Mouse (Mus musculus) urinary bladder, postnatal 10 days (tissue): ENCODE measurements around the gene Cldn7.
A peak's percentile ranks its signal among the peaks of the same experiment; 100 is the strongest.

Source experiments
- DNase-seq: peaks from one replicate; pipeline ENCODE4 v3.0.0; 2022; ENCODE audit warnings: low spot score

Gene Cldn7

GRCm38 (mm10) chr11:69991711-69992110, 27.1 kb downstream of the Cldn7 start:
- no peak for DNase-seq

- DNase-seq: no peak
Measured at GRCm38 (mm10) chr11:69992396-69992795, 27.8 kb downstream of the Cldn7 start.

- DNase-seq: no peak
Measured at GRCm38 (mm10) chr11:69992932-69993331, 28.4 kb downstream of the Cldn7 start.

DNA sequence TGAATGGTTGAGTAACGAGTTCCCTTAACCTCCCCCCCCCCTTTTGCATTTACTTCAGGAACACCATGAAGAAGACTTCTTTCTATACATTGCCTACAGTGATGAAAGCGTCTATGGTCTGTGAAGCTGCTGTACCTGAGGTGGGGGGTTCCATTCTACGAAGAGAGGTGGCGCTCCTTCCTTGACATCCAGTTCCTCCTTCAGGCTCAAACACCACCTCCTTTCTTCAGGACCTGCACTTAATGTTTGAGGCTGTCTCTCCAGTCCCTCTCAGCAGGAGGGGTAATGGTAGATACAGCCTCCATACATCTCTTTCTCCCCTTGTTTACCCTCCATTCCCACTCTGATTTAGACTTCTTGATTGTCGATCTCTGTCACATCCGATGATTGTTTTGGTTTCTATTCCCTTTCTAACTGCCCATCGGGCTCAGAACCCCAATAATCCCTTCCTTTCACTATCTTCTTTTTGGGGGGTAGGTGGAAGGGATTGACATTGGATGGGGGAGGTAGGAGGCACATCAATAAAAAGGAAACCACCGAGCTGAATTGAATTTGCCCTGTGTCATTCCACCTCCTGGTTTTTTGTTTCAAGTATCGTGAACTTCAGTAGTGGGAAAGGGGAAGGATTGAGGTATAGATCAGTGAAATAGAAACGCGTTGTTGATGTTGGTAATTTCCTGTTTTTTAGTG, 30.0 kb downstream of the Cldn7 start:
- no peak for DNase-seq

- DNase-seq: peak; percentile 93
Measured at GRCm38 (mm10) chr11:69995391-69995960, 30.9 kb downstream of the Cldn7 start, which contains the start of gene Phf23. Phf23 (plus strand) TSS chr11:69995777.

- no peak for DNase-seq
Measured at GRCm38 (mm10) chr11:69996161-69997061, 31.8 kb downstream of the Cldn7 start.

GRCm38 (mm10) chr11:69997070-69997509, 32.5 kb downstream of the Cldn7 start:
- DNase-seq: peak; percentile 74

- DNase-seq: no peak
Measured at GRCm38 (mm10) chr11:69998567-69999491, 34.2 kb downstream of the Cldn7 start.

DNA sequence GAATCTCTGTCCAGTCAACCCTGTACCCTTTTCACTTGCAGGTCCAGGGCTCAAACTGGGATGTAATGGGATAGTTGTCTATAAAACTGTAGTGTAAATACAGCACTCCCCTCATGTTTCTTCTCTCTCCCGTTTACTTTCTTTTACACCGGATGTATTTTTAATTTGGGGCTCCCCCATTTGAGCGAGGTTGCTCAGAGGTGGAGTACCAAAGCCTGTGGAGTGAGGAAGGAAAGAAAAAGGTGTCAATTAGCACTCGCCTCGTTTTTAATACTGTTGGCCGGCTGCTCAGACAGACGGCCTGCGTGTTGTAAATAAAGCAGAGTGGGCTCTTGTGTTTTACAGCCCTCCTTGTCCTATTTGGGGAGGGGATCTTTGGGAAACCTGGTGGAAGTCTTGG, 35.1 kb downstream of the Cldn7 start:
- no peak for DNase-seq

DNA sequence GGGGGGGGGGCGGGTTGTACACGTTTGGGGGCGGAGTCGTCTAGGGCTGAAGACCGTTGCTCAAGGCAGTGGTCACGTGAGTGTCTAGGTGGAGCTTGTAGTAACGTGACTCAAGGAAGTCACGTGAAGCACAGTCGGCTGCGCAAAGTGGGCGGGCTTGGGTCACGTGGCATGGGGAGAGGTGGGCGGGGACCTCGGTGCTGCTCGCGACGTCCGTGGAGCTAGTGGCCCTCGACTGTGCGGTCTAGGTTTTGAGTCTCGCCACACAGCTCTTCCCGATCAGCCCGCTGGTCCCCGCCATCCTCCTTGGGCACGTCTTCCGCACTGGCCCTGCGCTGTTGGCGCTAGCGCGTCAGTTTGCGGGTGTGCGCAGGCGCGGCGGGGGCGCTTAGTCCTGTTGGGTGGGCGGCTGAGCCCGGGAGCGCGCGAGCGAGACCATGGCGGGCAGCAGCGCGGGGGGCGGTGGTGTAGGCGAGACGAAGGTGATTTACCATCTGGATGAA, 35.9 kb downstream of the Cldn7 start, which contains the start of gene Dvl2:
Dvl2 (plus strand) TSS at position 200 of the 503 bp plus-strand sequence.
- DNase-seq: peak; percentile 69

DNA sequence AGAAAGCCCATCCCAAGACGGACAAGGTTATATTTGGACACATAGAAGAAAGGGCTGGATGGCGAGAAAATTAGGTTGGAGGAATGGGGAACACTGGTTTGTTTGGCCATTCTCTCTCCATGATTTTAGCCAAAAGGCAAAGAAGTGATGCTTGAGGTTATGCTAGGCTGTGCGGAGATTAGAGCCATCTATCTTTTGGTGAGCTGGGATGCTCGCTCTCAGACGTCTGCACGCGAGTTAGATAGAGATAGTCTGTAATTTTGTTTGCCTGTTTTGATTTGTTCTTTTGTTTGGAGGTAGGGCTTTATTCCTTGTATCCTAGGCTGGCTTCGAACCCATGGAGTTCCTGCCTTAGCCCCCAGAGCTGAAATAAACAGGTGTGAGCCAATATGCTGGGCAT, 36.6 kb downstream of the Cldn7 start:
- no peak for DNase-seq

GRCm38 (mm10) chr11:70001865-70002264, 37.3 kb downstream of the Cldn7 start:
- DNase-seq: no peak

- no peak for DNase-seq
Measured at GRCm38 (mm10) chr11:70002471-70002870, 37.9 kb downstream of the Cldn7 start.

DNA sequence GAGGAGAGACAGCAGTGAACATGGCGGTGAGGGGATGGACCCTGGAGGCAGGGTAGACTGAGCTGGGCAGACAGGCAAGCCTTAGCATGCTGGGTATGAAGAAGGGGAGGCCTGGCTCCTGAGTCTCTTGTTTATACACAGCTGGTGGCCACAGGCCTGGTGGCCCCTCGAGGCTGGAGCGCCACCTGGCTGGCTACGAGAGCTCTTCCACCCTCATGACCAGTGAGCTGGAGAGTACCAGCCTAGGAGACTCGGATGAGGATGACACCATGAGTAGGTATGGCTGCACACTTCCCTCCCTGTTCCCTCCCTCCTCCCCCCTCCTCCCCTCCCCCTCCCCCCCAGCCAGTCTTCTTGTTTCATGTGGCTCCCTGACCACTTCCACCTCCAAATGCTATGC, 40.9 kb downstream of the Cldn7 start:
- DNase-seq: no peak

DNA sequence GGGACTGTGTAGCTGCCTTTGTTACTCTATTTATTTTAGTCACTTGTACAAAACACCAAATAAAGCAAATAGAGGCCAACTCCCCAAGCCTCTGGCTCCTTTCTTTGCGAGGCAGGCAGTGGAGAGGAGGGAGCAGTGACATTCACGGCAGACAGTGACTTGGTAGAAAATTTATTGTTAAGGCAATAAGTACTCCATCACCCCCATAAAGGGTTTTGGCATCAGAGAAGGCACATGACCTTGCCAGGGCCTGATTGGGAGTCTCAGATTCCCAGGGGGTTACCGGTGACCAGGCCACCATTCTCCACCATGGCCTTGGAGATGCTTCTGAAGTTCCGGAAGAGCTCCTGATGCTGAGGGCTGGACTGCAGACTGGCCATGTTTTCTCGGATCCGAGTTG, 45.5 kb downstream of the Cldn7 start:
- DNase-seq: no peak

DNA sequence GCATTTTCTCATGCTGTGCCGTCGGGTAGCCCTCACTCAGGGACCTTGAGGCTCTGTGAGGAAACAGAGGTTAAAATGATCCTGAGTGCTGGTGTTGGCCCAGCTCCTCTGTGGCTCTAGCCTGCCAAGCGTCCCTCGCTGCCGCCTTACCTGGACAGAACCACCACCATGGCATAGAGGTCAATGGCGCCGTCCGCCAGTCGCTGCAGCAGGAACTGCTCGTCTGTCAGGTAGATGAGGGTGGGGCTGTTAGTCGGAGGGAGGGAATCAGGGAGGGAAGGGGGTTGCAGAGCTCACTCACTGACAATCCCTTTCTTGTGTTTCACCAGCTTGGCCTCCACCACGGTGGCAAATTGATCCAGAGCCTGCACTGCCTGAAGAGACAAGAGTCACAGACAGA, 46.0 kb downstream of the Cldn7 start:
- no peak for DNase-seq

GRCm38 (mm10) chr11:70010961-70011360, 46.4 kb downstream of the Cldn7 start:
- DNase-seq: no peak

- DNase-seq: no peak
Measured at GRCm38 (mm10) chr11:70012931-70013330, 48.4 kb downstream of the Cldn7 start.

DNA sequence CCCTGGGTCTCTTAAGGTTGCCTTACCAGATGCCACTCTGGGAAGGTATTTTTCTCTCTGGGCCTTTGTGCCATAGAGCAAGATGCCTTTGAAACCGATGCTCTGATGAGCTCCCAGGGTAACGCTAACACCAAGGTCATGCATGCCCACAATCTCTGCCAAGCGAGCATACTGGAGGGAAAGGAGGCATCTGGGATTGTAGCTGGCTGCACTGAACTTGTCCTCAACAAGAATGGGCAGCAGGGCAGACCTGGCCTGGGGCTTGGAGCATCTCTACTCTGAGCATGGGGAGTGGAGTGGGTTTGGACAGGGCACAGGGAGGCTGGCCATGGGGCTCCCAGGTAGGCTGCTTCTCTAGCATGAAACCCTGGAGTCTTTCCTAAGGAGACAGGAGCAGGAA, 48.8 kb downstream of the Cldn7 start:
- no peak for DNase-seq

DNA sequence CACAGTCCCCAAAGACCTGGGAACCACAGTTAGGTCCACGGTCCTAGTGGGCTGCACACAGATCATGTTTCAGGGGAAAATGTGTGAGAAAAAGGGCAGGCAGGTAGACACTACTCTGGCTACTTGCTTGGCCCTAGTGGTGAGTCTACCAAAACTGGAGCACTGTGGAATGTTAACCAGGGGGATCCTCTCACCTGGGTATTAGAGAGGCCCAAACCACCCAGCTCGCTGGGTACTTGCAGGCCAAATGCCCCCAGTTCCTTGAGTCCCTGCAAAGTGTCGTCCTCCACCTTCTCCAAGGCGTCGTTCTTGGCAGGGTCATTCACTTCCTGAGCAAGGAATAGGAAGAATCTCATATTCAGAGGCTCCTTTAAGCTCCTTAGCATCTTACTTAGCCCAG, 49.5 kb downstream of the Cldn7 start:
- no peak for DNase-seq

- DNase-seq: peak; percentile 63
Measured at GRCm38 (mm10) chr11:70014880-70015558, 50.4 kb downstream of the Cldn7 start, which contains the start of gene Acadvl. Acadvl (minus strand) TSS chr11:70015411.
